Mouse (Mus musculus) cerebellum, adult 2 months (tissue): ENCODE measurements around the gene Maml3.

Experiments
- CTCF ChIP-seq: fragments of 200-500 bp; IDR thresholded peaks from 2 replicates; pipeline ENCODE4 v1.5.1; 2011; ENCODE audit warnings: low read depth, mild to moderate bottlenecking, control low read depth, low read length, moderate library complexity, borderline replicate concordance; ENCODE audit not compliant: insufficient read depth
- POLR2A ChIP-seq: fragments of 200-500 bp; IDR thresholded peaks from 2 replicates; pipeline ENCODE4 v1.6.1; 2011; ENCODE audit warnings: low read length, control low read depth, borderline replicate concordance; ENCODE audit not compliant: insufficient read depth

- TF ChIP-seq POLR2A: no peak
- TF ChIP-seq CTCF: no peak
Measured at GRCm38 (mm10) chr3:51885920-51886319, 219.0 kb downstream of the Maml3 start.
